ENCODE assay signal across 8 mouse cellular contexts in genomic region chr13:17804058-17804841, GRCm38 (mm10). TPM values are rescaled to one million over a fixed set of nuclear protein-coding genes. Genes with fewer than 3 reads are reported as not detected.
DNase-seq lines count a peak whose midpoint lies in the region; ATAC-seq lines count a peak whose summit lies in the region.

No protein-coding gene starts in this region.

- H3K4me1 ChIP-seq in embryonic facial prominence, embryonic 15.5 days, result peaks cover 6% of the 10 kb centered on the region; the same call in 1 of the 2 replicates
- peaks cover 0 to 14% of the 10 kb centered on the region in 2 experiments; a peak in 2 of 4 replicates for H3K4me1 ChIP-seq in heart, embryonic 14.5 days (ENCODE audit: control insufficient read depth in 2 of 2, insufficient read depth in 2 of 2, low read length in 2 of 2)
- H3K4me1 ChIP-seq in liver, embryonic 16.5 days (ENCODE audit: control insufficient read depth, low read depth, low read length), result peaks cover 17% of the 10 kb centered on the region

- H3K27me3 ChIP-seq in embryonic facial prominence, embryonic 15.5 days, result no peaks in the 10 kb centered on the region
- no peaks in the 10 kb centered on the region for H3K27me3 ChIP-seq in heart, embryonic 14.5 days (ENCODE audit: control insufficient read depth, insufficient read depth, low read length)
- H3K27me3 ChIP-seq in liver, embryonic 16.5 days (ENCODE audit: control insufficient read depth, insufficient read depth, low read depth, low read length), result no peaks in the 10 kb centered on the region

- under 1% methylated on average over 83 of the region's 105 CpGs for whole genome bisulfite sequencing in embryonic facial prominence, embryonic 15.5 days
- 1% methylated on average over 88 of the region's 105 CpGs for WGBS in heart, embryonic 14.5 days
- WGBS in liver, embryonic 16.5 days (ENCODE audit: insufficient replicate concordance), result under 1% methylated on average over 92 of the region's 105 CpGs

- H3K27ac ChIP-seq in embryonic facial prominence, embryonic 15.5 days (replicated peaks), result peak overlapping the region; percentile 98
- H3K27ac ChIP-seq in heart, embryonic 14.5 days (replicated peaks in 1 of 2; ENCODE audit: control insufficient read depth in 1 of 2, insufficient read depth in 1 of 2, low read depth in 2 of 2, low read length in 2 of 2), result peak overlapping the region; percentile 92 to 99
- peak overlapping the region; percentile 98 for H3K27ac ChIP-seq in liver, embryonic 16.5 days (ENCODE audit: low read length)

- no peaks in the 10 kb centered on the region for H3K9me3 ChIP-seq in embryonic facial prominence, embryonic 15.5 days (replicated peaks)
- H3K9me3 ChIP-seq in heart, embryonic 14.5 days (ENCODE audit: control insufficient read depth, low read length), result no peaks in the 10 kb centered on the region
- no peaks in the 10 kb centered on the region for H3K9me3 ChIP-seq in liver, embryonic 16.5 days (replicated peaks; ENCODE audit: control insufficient read depth, low read length)

- H3K36me3 ChIP-seq in embryonic facial prominence, embryonic 15.5 days, result 0 out of 2 replicates have a peak, but pooled peaks cover 4% of the 10 kb centered on the region
- peaks cover 9% of the 10 kb centered on the region for H3K36me3 ChIP-seq in heart, embryonic 14.5 days (ENCODE audit: control insufficient read depth, insufficient read depth, low read length)
- no peaks in the 10 kb centered on the region for H3K36me3 ChIP-seq in liver, embryonic 16.5 days (ENCODE audit: control insufficient read depth, insufficient read depth)

- H3K9ac ChIP-seq in embryonic facial prominence, embryonic 15.5 days, result peak overlapping the region; percentile 96
- H3K9ac ChIP-seq in heart, embryonic 14.5 days (ENCODE audit: low read length), result peak overlapping the region; percentile 98
- peak overlapping the region; percentile 99 for H3K9ac ChIP-seq in liver, embryonic 16.5 days (ENCODE audit: low read depth, low read length)

- H3K4me2 ChIP-seq in embryonic facial prominence, embryonic 15.5 days (replicated peaks), result peak overlapping the region; percentile 82
- peak overlapping the region; percentile 91 for H3K4me2 ChIP-seq in heart, embryonic 14.5 days (ENCODE audit: low read length)
- H3K4me2 ChIP-seq in liver, embryonic 16.5 days (ENCODE audit: low read depth, low read length), result peak overlapping the region; percentile 81

- peak overlapping the region; percentile 97 for H3K4me3 ChIP-seq in embryonic facial prominence, embryonic 15.5 days (replicated peaks)
- peak overlapping the region; percentile 69 to 99 for H3K4me3 ChIP-seq in heart, embryonic 14.5 days (ENCODE audit: control insufficient read depth in 1 of 2, insufficient read depth in 1 of 2, low read depth in 1 of 2, low read length in 2 of 2)
- H3K4me3 ChIP-seq in liver, embryonic 16.5 days (ENCODE audit: low read depth, low read length), result peak overlapping the region; percentile 100

- ATAC-seq in embryonic facial prominence, embryonic 15.5 days (ENCODE audit: insufficient number of reproducible peaks, low FRiP score, low TSS enrichment, low read depth), result peak; percentile 0; the same call in 1 of the 2 replicates
- peak; percentile 5 for ATAC-seq in heart, embryonic 14.5 days (ENCODE audit: insufficient number of reproducible peaks, insufficient read depth, low FRiP score, low read depth)
- ATAC-seq in liver, embryonic 16.5 days (ENCODE audit: low read depth), result peak; percentile 1; the same call in 1 of the 2 replicates

- peak; percentile 75 for DNase-seq in A20 (ENCODE audit: low read depth, low spot score)
- peak; percentile 46 to 64 for DNase-seq in adrenal gland, postnatal 36 days
- peak; percentile 29 to 75 for DNase-seq in kidney, postnatal 25 days
- DNase-seq in ovary, postnatal 10 days (ENCODE audit: low spot score), result peak; percentile 32
- peak; percentile 72 for DNase-seq in thymus, postnatal 14 days

RNA-seq across cellular contexts. Expression of gene Cdk13, which starts 0.6 kb away (rescaled TPM):
- 10 to 100 TPM; 48.3 to 55.1 TPM for total RNA-seq in adrenal gland, postnatal 36 days (2021)
- 13.1 and 14.5 TPM in 2 replicates for polyA plus RNA-seq in embryonic facial prominence, embryonic 15.5 days (2015; fragmentation: Nextera tagmentation; extraction: Ambion mirVana)
- 14.5 and 17.8 TPM in 2 replicates for polyA plus RNA-seq in heart, embryonic 14.5 days (2014; fragmentation: Nextera tagmentation; extraction: Ambion mirVana)
- polyA plus RNA-seq in liver, embryonic 16.5 days (2015; fragmentation: Nextera tagmentation; extraction: Ambion mirVana), result 5.8 and 6.5 TPM in 2 replicates

Comparison
In these comparisons a context has a peak if more than half of its experiments do, and no peak if none do; other contexts are left out.
1. Peak in every context shown above with its lines: DNase-seq, ATAC-seq, H3K4me3 ChIP-seq and H3K27ac ChIP-seq.